Mouse (Mus musculus) ovary, postnatal 14 days (tissue): ENCODE results near the gene Cdc42bpa.

Source experiments
- DNase-seq: peaks from one replicate; pipeline ENCODE4 v3.0.0; 2022; ENCODE audit warnings: low spot score

Gene Cdc42bpa

DNA sequence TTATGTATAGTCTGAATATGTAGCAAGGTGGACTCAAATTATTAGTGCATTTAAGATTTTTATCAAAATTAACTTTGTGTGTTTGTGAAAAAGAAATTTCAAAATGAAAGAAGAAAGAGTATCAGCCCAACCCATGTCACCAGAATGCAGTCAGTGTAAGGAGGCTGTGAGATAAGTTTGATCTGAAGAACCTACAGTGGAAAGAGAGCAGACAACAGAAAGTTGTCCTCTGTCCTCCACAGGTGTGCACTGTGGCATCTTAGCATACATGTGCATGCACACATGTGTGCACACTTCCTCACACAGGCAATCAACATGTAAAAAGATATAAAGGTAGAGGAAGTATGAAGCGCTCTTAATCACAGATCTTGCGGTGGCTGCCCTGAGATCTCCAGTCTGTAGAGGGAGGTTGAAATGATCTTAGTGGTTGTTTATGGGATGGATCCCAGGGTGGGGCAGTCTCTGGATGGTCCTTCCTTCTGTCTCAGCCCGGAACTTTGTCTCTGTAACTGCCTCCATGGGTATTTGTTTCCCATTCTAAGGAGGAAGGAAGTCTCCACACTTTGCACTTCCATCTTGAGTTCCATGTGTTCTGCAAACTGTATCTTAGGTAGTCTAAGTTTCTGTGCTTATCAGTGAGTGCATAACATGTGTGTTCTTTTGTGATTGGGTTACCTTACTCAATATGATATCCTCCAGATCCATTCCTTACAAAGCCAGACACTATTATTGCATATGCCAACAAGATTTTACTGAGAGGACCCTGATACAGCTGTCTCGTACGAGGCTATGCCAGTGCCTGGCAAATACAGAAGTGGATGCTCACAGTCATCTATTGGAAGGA is 71.7 kb downstream of the Cdc42bpa start:
- no peak for DNase-seq

DNA sequence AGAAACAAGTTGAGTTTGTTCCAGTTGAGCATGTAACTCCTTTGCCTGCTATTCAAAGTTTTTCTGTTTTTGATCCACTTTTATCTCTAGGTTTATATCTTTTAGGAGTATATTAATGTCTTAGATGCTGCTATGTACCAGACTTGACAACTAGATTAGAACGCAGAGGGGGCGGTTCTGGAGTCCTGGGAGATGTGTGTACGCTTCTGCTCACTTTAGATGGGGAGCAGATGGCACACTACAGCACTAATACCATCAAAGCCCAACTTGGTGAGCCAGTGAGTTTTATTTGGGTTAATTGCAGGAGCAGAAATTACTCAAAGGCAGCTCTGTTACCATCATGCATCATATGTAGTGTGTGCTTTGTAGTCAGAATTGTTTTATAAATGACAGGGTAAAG is 77.2 kb downstream of the Cdc42bpa start:
- no peak for DNase-seq

DNA sequence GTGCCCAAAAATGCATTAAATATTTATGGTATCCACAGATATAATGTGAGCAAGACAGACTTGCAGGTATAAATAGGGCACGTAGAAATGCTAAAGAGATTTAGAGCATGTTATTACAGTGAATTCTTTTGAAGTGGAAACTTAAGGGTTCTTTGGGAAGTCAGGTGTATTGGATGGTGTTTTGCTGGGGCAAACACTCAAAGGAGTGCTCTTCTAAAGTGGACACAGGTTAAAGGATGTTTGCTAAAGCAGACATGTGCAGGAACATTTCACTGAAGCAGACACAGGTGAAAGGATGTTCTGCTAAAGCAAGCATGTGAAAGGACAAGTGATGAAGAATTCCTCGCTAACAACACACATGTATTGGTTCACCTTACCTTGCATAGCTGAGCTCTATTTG is 83.9 kb downstream of the Cdc42bpa start:
- DNase-seq, result no peak

- no peak for DNase-seq
Observed at GRCm38 (mm10) chr1:180045172-180045571, 84.9 kb downstream of the Cdc42bpa start.

- DNase-seq, result no peak
Observed at GRCm38 (mm10) chr1:180089176-180089575, 128.9 kb downstream of the Cdc42bpa start.

- no peak for DNase-seq
Observed at GRCm38 (mm10) chr1:180098426-180098825, 138.2 kb downstream of the Cdc42bpa start.

DNA sequence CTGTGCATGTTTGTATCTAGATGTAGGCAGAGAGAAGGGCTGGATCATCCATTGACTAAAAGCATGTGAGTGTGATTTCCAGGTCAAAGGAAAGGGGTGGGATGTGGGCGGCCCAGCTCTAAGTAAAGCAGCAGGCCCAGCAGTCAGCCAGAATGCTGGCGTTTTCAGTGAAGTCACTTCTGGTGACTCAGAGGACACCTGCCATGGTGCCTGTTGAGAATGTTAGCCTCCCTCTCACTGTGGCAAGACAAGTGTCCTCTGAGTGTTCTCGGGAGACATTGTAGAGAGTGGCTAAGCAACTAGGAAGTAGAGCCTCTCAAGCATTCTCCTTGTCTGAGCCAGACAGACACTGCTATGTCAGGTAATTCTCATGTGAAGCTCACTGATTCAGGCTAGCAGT is 144.3 kb downstream of the Cdc42bpa start:
- no peak for DNase-seq

DNA sequence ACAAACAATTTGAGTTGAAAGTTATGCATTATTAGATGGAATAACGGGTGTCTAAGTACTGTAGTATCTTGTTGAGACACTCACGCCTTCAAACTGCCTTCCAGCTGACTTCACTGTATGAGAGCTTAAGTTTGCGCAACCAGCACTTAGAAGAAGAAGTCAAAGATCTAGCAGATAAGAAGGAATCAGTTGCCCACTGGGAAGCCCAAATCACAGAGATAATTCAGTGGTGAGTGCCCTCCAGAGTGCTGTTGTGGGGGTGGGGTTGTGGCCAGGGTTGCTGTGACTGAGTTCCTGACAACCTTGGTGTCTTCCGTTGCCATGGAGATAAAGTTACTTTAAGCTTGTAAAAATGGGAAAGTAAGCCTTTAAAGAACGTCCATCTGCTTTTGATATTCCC is 148.8 kb downstream of the Cdc42bpa start:
- DNase-seq, result no peak

DNA sequence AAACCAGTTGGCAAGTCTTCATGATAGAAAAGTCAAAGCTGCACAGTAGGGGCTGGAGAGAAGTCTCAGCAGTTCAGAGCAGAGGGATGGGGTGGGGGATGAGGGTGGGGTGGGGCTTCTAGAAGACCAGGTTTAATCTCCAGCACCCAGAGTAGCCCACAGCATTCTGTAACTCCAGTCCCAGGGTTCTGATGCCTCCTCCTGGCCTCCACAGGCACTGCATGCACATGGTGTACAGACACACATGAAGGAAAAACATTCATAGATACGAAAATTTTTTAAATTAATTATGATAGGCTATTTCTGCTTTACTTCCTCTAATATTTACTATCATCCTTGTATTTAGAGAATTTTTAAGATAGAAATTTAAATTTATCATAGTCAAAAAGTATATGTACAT is 156.3 kb downstream of the Cdc42bpa start:
- no peak for DNase-seq

DNA sequence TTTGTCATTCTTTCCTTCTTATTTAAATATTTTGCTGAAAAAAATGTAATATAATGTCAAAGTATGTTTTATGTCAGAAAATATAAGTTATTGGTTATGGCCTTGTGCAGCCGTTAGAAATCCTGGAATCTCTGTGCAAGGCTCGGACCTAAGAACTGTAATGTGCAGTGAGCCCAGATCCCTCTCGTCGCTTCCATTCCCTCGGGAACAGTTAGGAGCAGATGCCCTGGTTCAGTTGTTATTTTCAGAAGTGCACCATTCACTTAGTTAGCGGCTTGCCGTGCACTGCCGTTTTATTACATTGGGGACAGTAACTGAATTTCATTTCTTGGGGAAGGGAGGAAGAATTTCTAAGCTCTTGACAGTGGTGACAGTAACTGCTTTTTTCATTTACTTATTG is 158.0 kb downstream of the Cdc42bpa start:
- DNase-seq, result no peak

GRCm38 (mm10) chr1:180128077-180128792 is 168.0 kb downstream of the Cdc42bpa start:
- DNase-seq, result no peak

DNA sequence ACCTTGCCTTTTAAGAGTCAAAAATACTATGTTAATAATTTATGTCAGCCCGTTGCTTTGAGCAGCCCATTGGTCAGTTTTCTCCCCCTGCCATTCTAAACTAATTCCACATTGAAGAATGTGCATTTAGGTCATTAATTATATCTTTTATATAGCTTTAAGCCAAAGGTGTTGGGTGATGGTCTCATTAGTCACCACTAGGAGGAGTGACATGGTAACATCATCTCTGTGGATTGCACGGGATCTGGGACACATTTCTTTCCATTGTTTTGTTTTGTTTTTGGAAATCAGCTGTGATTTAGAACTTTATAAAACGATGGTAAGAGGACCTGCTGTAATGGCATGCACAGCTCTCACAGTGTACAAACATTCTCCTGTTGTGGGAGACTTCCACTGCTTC is 171.1 kb downstream of the Cdc42bpa start:
- no peak for DNase-seq

- DNase-seq, result no peak
Observed at GRCm38 (mm10) chr1:180132187-180132586, 171.9 kb downstream of the Cdc42bpa start.

- DNase-seq, result no peak
Observed at GRCm38 (mm10) chr1:180139158-180139557, 178.9 kb downstream of the Cdc42bpa start.

DNA sequence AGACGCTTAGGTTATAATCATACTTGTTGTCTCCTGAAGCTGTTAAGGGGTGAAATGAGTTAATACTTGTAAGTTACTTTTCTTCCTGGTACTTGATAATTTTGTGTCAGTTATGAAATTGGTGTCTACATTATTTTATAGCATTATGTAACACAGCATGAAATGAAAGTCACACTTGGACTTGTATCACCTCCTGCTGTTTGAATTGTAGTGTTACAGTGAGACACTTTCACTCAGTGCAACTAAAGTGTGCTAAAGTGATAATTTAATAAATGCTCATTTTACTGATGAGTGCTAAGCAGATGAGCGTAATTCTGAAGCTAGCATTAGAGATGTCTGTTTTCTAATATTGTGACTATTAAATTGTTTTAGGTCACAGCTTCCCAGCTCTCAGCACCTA is 180.7 kb downstream of the Cdc42bpa start:
- no peak for DNase-seq

DNA sequence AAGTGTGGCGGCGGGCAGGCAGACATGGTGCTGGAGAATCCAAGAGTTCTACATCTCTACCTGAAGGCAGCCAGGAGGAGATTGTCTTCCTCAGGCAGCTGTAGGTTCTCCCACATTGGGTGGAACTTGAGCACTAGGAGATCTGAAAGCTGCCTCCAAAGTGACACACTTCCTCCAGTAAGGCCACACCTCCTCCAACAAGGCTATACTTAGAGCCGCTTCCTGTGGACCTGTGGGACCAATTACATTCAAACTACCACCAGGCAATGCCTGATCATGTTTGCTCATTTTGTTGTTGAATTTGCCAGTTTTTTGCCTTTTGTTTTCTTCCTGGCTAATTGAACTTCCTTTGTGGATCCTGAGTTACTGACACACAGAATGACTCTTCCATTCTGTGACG is 187.8 kb downstream of the Cdc42bpa start:
- DNase-seq, result no peak

- DNase-seq, result no peak
Observed at GRCm38 (mm10) chr1:180148563-180148962, 188.3 kb downstream of the Cdc42bpa start.

- no peak for DNase-seq
Observed at GRCm38 (mm10) chr1:180151191-180151590, 190.9 kb downstream of the Cdc42bpa start.

DNA sequence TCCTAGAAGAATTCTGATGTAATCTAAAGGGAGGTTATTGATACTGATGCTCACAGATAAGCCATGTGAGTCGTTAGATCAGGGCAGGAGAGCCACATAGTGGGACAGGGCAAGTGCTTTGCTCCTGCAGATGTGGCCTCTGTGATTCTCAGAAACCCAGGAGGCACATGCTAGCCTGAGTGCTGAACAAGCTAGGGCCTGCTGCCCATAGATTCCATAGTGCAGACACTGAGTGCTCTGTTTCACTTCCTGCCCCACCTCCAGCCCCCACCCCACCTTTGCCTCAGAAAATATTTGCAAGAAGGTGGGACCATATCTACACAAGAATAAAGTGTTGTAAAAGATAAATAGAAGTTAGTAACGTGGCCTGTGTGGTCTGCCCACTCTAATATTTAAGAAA is 198.4 kb downstream of the Cdc42bpa start:
- no peak for DNase-seq

DNA sequence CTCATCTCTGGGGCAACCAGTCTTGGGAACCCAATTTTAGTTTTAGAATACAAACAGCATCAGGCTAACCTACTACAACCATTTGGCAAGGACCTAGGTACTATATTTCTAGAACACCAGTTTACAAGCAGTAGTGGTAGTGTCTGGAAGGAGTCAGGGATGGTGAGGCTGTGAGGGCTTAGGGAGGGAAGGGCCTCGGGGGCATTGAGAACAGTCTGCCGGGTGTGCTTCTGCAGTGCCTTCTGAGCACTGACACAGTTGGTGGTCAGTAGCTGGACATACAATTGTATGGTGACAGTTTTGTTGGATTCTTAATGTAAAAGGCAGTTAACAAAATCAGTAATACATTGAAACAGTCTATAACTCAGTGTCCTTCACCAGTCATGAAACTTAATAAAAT is 200.3 kb downstream of the Cdc42bpa start:
- no peak for DNase-seq

- no peak for DNase-seq
Observed at GRCm38 (mm10) chr1:180161160-180161559, 200.9 kb downstream of the Cdc42bpa start.

GRCm38 (mm10) chr1:180161566-180162355 is 201.5 kb downstream of the Cdc42bpa start:
- no peak for DNase-seq

DNA sequence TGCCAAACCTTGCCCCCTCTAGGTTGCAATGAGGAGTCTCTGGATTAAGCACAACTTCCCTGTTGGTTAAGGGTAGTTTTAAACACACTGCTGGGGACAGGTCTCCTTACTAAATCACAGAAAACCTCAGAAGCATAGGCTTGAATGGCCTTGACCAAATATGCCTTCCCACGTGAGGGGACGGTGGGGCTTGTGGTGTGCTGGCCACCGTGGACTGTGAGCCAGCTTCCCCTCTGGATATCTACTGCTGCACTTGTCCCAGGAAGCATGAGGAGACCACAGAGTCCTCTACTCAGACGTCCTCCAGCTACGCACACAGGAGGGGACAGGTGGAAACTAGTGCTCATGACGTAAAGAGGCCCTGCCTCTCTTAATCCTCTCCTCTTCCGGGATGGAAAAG is 202.7 kb downstream of the Cdc42bpa start:
- no peak for DNase-seq
